Mouse (Mus musculus) thymus, adult 2 months (tissue): ENCODE data around the gene Gm20696.

Experiments used
- CTCF ChIP-seq: fragments of 200-500 bp; IDR thresholded peaks from 2 replicates; pipeline ENCODE4 v1.5.1; 2012; ENCODE audit warnings: mild to moderate bottlenecking, control low read depth, low read length, moderate library complexity, borderline replicate concordance; ENCODE audit not compliant: control insufficient read depth, poor library complexity, insufficient read depth; ENCODE audit errors: extremely low read depth
- POLR2A ChIP-seq: fragments of 200-500 bp; IDR thresholded peaks from 2 replicates; pipeline ENCODE4 v1.6.1; 2012; ENCODE audit warnings: mild to moderate bottlenecking, low read length, control low read depth, moderate library complexity; ENCODE audit not compliant: control insufficient read depth, poor library complexity, insufficient read depth; ENCODE audit errors: extremely low read depth

DNA sequence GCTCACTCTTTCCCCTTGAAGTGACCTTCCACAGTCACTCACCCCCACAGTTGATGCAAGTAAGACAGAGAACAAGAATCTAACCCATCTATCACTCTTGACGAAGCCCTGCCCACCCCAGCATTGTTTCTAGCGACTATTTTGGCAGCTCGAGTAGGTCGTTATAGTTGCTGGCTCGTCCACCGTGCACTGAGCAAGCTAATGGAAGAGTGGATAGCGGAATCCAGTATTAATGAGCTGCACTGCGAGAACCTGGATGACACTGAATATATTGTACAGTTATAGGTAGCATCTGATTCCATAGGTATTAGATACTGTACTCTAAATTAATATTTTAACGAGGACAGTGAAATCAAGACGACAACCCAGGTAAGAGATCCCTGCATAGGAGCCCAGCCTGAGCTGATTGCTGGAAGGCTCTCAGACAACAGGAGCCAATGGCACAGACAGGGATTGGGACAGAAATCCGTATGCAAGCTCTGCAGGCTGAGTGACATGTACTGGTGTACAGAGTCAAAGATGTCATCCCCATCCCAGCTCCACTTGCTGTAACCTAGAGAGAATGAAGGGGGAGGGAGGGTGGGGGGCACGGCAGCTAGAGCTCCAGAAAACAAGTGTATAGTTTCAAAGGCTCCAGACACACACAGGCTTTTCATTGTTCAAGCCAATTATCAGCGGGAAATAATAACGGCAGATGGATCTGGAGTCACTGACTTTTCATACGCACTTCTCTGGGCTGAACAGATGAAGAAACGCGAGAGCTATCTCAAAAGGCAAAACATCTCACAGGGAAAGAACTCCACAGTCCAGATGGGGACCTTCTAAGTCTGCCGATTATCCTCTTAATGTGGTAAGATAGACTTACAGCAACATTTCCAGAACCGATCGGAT, 398.2 kb downstream of the Gm20696 start:
- TF ChIP-seq CTCF (no peak), POLR2A (no peak)
